Mouse (Mus musculus) hindbrain, embryonic 13.5 days (tissue): Measurements from ENCODE around the gene Gm10134. TPM values are rescaled to one million over a fixed set of nuclear protein-coding genes. Genes with fewer than 3 reads are reported as not detected.

Source experiments
- ATAC-seq: fragments of 200-750 bp; cut with Nextera tagmentation; 2 replicates; pipeline ENCODE4 v1.8.0; 2017; ENCODE audit warnings: moderate TSS enrichment; ENCODE audit not compliant: low FRiP score
- H3K27ac ChIP-seq: fragments of 300-500 bp; sonication (generic); 2 replicates; pipeline ENCODE4 v1.5.1; 2015; ENCODE audit warnings: inconsistent platforms, mild to moderate bottlenecking, moderate library complexity
- H3K27me3 ChIP-seq: fragments of 300-500 bp; sonication (generic); 2 replicates; pipeline ENCODE4 v1.6.1; 2015; ENCODE audit warnings: mild to moderate bottlenecking, inconsistent platforms
- H3K36me3 ChIP-seq: fragments of 300-500 bp; sonication (generic); 2 replicates; pipeline ENCODE4 v1.6.1; 2015; ENCODE audit warnings: mild to moderate bottlenecking, inconsistent platforms
- H3K4me1 ChIP-seq: fragments of 300-500 bp; sonication (generic); replicated peaks from 2 replicates; pipeline ENCODE4 v1.6.1; 2015; ENCODE audit warnings: inconsistent platforms
- H3K4me2 ChIP-seq: fragments of 300-500 bp; sonication (generic); 2 replicates; pipeline ENCODE4 v1.6.1; 2015; ENCODE audit warnings: inconsistent platforms, mild to moderate bottlenecking, moderate library complexity
- H3K4me3 ChIP-seq: fragments of 300-500 bp; sonication (generic); 2 replicates; pipeline ENCODE4 v1.5.1; 2015; ENCODE audit warnings: mild to moderate bottlenecking, inconsistent platforms
- H3K9ac ChIP-seq: fragments of 300-500 bp; sonication (generic); 2 replicates; pipeline ENCODE4 v1.6.1; 2015; ENCODE audit warnings: mild to moderate bottlenecking, inconsistent platforms
- H3K9me3 ChIP-seq: fragments of 300-500 bp; sonication (generic); 2 replicates; pipeline ENCODE4 v1.6.1; 2016; ENCODE audit warnings: inconsistent platforms
- WGBS: fragments of 180-500 bp; shearing (Covaris S2); methylation state at CpG from one replicate; pipeline ENCODE4 v1.1.7; 2015; 5-methylcytosine and 5-hydroxymethylcytosine counted together
- polyA plus RNA-seq: library from polyadenylated mRNA; unstranded; fragments of >200 nt; fragmentation: Nextera tagmentation; extraction: Ambion mirVana; gene quantifications from 2 replicates; pipeline ENCODE4 v1.2.1, GENCODE M21; 2015

Gene Gm10134
- polyA plus RNA-seq, 1 experiment from 2014 or later, result 3.6 TPM

GRCm38 (mm10) chr2:28525943-28526876 is 20.3 kb downstream of the Gm10134 start:
- Histone ChIP-seq H3K4me2 (peak overlapping the region; percentile 25; the same call in 1 of the 2 replicates), H3K4me3 (no peak overlapping the region), H3K9ac (peak overlapping the region; percentile 66), H3K36me3 (peaks cover 14% of the 10 kb centered on the region), H3K27ac (peak overlapping the region; percentile 77), H3K27me3 (no peaks in the 10 kb centered on the region), H3K4me1 (peaks cover 95% of the 10 kb centered on the region), H3K9me3 (no peaks in the 10 kb centered on the region)
- WGBS, result 41% methylated on average over 12 of the region's 12 CpGs
- ATAC-seq, result no peak; the same call in 1 of the 2 replicates

GRCm38 (mm10) chr2:28527436-28528353 is 21.8 kb downstream of the Gm10134 start:
- no peak overlapping the region for H3K4me2 ChIP-seq
- ATAC-seq, result no peak
- H3K27ac ChIP-seq, result no peak overlapping the region
- no peaks in the 10 kb centered on the region for H3K9me3 ChIP-seq
- no peak overlapping the region for H3K4me3 ChIP-seq
- no peaks in the 10 kb centered on the region for H3K27me3 ChIP-seq
- peaks cover 97% of the 10 kb centered on the region for H3K4me1 ChIP-seq
- H3K36me3 ChIP-seq, result peaks cover 1% of the 10 kb centered on the region
- H3K9ac ChIP-seq, result peak overlapping the region; percentile 46; the same call in 1 of the 2 replicates
- 86% methylated on average over 20 of the region's 20 CpGs for WGBS

GRCm38 (mm10) chr2:28528354-28528730 is 22.4 kb downstream of the Gm10134 start:
- Histone ChIP-seq H3K4me3 (no peak overlapping the region), H3K27me3 (no peaks in the 10 kb centered on the region), H3K4me1 (peaks cover 99% of the 10 kb centered on the region), H3K4me2 (no peak overlapping the region), H3K9me3 (no peaks in the 10 kb centered on the region), H3K27ac (no peak overlapping the region), H3K9ac (0 out of 2 replicates have a peak overlapping the region, but pooled peaks have one; percentile 46), H3K36me3 (no peaks in the 10 kb centered on the region; the same call in 1 of the 2 replicates)
- ATAC-seq, result no peak
- 87% methylated on average over 7 of the region's 7 CpGs for WGBS

GRCm38 (mm10) chr2:28529856-28530255 is 24.0 kb downstream of the Gm10134 start:
- no peaks in the 10 kb centered on the region; the same call in 1 of the 2 replicates for H3K36me3 ChIP-seq
- H3K9ac ChIP-seq, result peak overlapping the region; percentile 14
- peaks cover 99% of the 10 kb centered on the region for H3K4me1 ChIP-seq
- no peaks in the 10 kb centered on the region for H3K27me3 ChIP-seq
- no peak overlapping the region for H3K4me2 ChIP-seq
- WGBS, result 67% methylated on average over 4 of the region's 4 CpGs
- no peak overlapping the region for H3K4me3 ChIP-seq
- no peaks in the 10 kb centered on the region for H3K9me3 ChIP-seq
- ATAC-seq, result no peak
- no peak overlapping the region for H3K27ac ChIP-seq

- 0 out of 2 replicates have a peak overlapping the region, but pooled peaks have one; percentile 8 for H3K27ac ChIP-seq
- no peaks in the 10 kb centered on the region; the same call in 1 of the 2 replicates for H3K36me3 ChIP-seq
- no peaks in the 10 kb centered on the region for H3K9me3 ChIP-seq
- no peaks in the 10 kb centered on the region for H3K27me3 ChIP-seq
- peak overlapping the region; percentile 14 for H3K9ac ChIP-seq
- H3K4me1 ChIP-seq, result peaks cover 99% of the 10 kb centered on the region
- no peak for ATAC-seq
- no peak overlapping the region for H3K4me2 ChIP-seq
- 58% methylated on average over 7 of the region's 7 CpGs for WGBS
- no peak overlapping the region for H3K4me3 ChIP-seq
Measured at GRCm38 (mm10) chr2:28530311-28530710, 24.4 kb downstream of the Gm10134 start.

GRCm38 (mm10) chr2:28532938-28533771 is 27.3 kb downstream of the Gm10134 start:
- no peaks in the 10 kb centered on the region for H3K36me3 ChIP-seq
- no peaks in the 10 kb centered on the region for H3K27me3 ChIP-seq
- ATAC-seq, result peak; percentile 86
- H3K27ac ChIP-seq, result peak overlapping the region; percentile 93
- 4% methylated on average over 44 of the region's 49 CpGs for WGBS
- peaks cover 100% of the 10 kb centered on the region for H3K4me1 ChIP-seq
- no peaks in the 10 kb centered on the region for H3K9me3 ChIP-seq
- peak overlapping the region; percentile 71 for H3K4me2 ChIP-seq
- peak overlapping the region; percentile 90 for H3K9ac ChIP-seq
- peak overlapping the region; percentile 58 for H3K4me3 ChIP-seq

GRCm38 (mm10) chr2:28533901-28534435 is 28.1 kb downstream of the Gm10134 start:
- peak; percentile 5 for ATAC-seq
- H3K4me2 ChIP-seq, result peak overlapping the region; percentile 71

GRCm38 (mm10) chr2:28534436-28535262 is 28.8 kb downstream of the Gm10134 start:
- Histone ChIP-seq H3K9me3 (no peaks in the 10 kb centered on the region), H3K4me1 (peaks cover 100% of the 10 kb centered on the region), H3K9ac (peak overlapping the region; percentile 90), H3K4me2 (peak overlapping the region; percentile 71), H3K27me3 (no peaks in the 10 kb centered on the region), H3K36me3 (no peaks in the 10 kb centered on the region), H3K27ac (peak overlapping the region; percentile 93), H3K4me3 (peak overlapping the region; percentile 58)
- ATAC-seq, result peak; percentile 49
- WGBS, result 18% methylated on average over 11 of the region's 11 CpGs

More at GRCm38 (mm10) chr2:28533901-28534435, 28.1 kb downstream of the Gm10134 start:
- H3K27ac ChIP-seq, result peak overlapping the region; percentile 93
- no peaks in the 10 kb centered on the region for H3K36me3 ChIP-seq
- peak overlapping the region; percentile 90 for H3K9ac ChIP-seq
- 43% methylated on average over 7 of the region's 7 CpGs for WGBS
- H3K9me3 ChIP-seq, result no peaks in the 10 kb centered on the region
- H3K4me3 ChIP-seq, result peak overlapping the region; percentile 58
- H3K27me3 ChIP-seq, result no peaks in the 10 kb centered on the region
- peaks cover 100% of the 10 kb centered on the region for H3K4me1 ChIP-seq

- WGBS, result 33% methylated on average over 4 of the region's 4 CpGs
- no peaks in the 10 kb centered on the region for H3K9me3 ChIP-seq
- H3K4me1 ChIP-seq, result peaks cover 100% of the 10 kb centered on the region
- H3K4me2 ChIP-seq, result peak overlapping the region; percentile 71
- ATAC-seq, result no peak
- H3K4me3 ChIP-seq, result peak overlapping the region; percentile 58
- peak overlapping the region; percentile 93 for H3K27ac ChIP-seq
- H3K9ac ChIP-seq, result peak overlapping the region; percentile 90
- peaks cover 2% of the 10 kb centered on the region; the same call in 1 of the 2 replicates for H3K36me3 ChIP-seq
- no peaks in the 10 kb centered on the region for H3K27me3 ChIP-seq
Measured at GRCm38 (mm10) chr2:28535263-28535540, 29.3 kb downstream of the Gm10134 start.

- Histone ChIP-seq H3K4me2 (peak overlapping the region; percentile 71), H3K9me3 (no peaks in the 10 kb centered on the region), H3K36me3 (peaks cover 7% of the 10 kb centered on the region; the same call in 1 of the 2 replicates), H3K4me1 (peaks cover 100% of the 10 kb centered on the region), H3K9ac (peak overlapping the region; percentile 90), H3K4me3 (peak overlapping the region; percentile 58; the same call in 1 of the 2 replicates), H3K27me3 (no peaks in the 10 kb centered on the region), H3K27ac (peak overlapping the region; percentile 93)
- WGBS, result 25% methylated on average over 7 of the region's 7 CpGs
- no peak for ATAC-seq
Measured at GRCm38 (mm10) chr2:28535650-28536049, 29.8 kb downstream of the Gm10134 start.
